Mouse (Mus musculus): ENCODE results near the gene Fam205c.

GRCm38 (mm10) chr4:42874134-42874533 is at the start of gene Fam205c:
- TF ChIP-seq CTCF (IDR thresholded peaks at IDR 0.05; ENCODE audit: low read depth) (no peak), EP300 (IDR thresholded peaks at IDR 0.05; ENCODE audit: low read depth) (no peak)
